Mouse (Mus musculus) CH12.LX (cell line): ENCODE measurements around the gene Cdc42ep5. TPM values are rescaled to one million over a fixed set of nuclear protein-coding genes. Genes with fewer than 3 reads are reported as not detected.

Experiments
- DNase-seq: peaks from one replicate; pipeline ENCODE4 v3.0.0-alpha.2; 2013; ENCODE audit errors: extremely low read depth
- H3K27ac ChIP-seq: 2 replicates; pipeline ENCODE4 v1.5.1; 2012; ENCODE audit warnings: low read depth, mild to moderate bottlenecking, control low read depth, moderate library complexity; ENCODE audit not compliant: insufficient read depth
- H3K27me3 ChIP-seq: replicated peaks from 2 replicates; pipeline ENCODE3; 2012; ENCODE audit warnings: inconsistent platforms
- H3K36me3 ChIP-seq, 2 experiments: replicated peaks in 1 of 2; 2 replicates each; pipeline versions ENCODE3 to v1.6.1; 2012; ENCODE audit warnings: inconsistent platforms in 1 of 2, low read length in 1 of 2, mild to moderate bottlenecking in 1 of 2, mixed read lengths in 1 of 2, moderate library complexity in 1 of 2; ENCODE audit not compliant: control insufficient read depth in 1 of 2, insufficient read depth in 1 of 2
- H3K4me1 ChIP-seq, 2 experiments: 2 replicates each; pipeline ENCODE4 v1.6.1; 2012; ENCODE audit warnings: inconsistent platforms in 1 of 2, moderate library complexity in 1 of 2; ENCODE audit not compliant: insufficient read depth in 2 of 2, control insufficient read depth in 1 of 2
- H3K4me2 ChIP-seq: 2 replicates; pipeline ENCODE4 v1.6.1; 2012; ENCODE audit warnings: low read depth, mild to moderate bottlenecking, control low read depth; ENCODE audit not compliant: poor library complexity, insufficient read depth, severe bottlenecking
- H3K4me3 ChIP-seq, 3 experiments: fragments of 150-350 bp in 1 of 3; sonication (generic) in 1 of 3; replicated peaks in 1 of 3; 2 replicates each; pipeline versions ENCODE3 to v1.5.1; 2011 to 2012; ENCODE audit warnings: low read depth in 2 of 3, low read length in 2 of 3, mild to moderate bottlenecking in 2 of 3, moderate library complexity in 2 of 3, control low read depth in 1 of 3, improper control_type of control experiment in 1 of 3, inconsistent platforms in 1 of 3, mixed read lengths in 1 of 3; ENCODE audit not compliant: poor library complexity in 1 of 3
- H3K79me2 ChIP-seq: replicated peaks from 2 replicates; pipeline ENCODE4 v1.6.1; 2012; ENCODE audit warnings: mild to moderate bottlenecking, moderate library complexity; ENCODE audit not compliant: control insufficient read depth, poor library complexity, insufficient read depth, severe bottlenecking; ENCODE audit errors: extremely low read depth
- H3K9ac ChIP-seq: 2 replicates; pipeline ENCODE4 v1.6.1; 2012; ENCODE audit warnings: low read depth, mild to moderate bottlenecking, control low read depth, moderate library complexity; ENCODE audit not compliant: insufficient read depth
- H3K9me3 ChIP-seq: replicated peaks from 2 replicates; pipeline ENCODE3; 2012; ENCODE audit warnings: low read length, inconsistent platforms, mixed read lengths
- BHLHE40 ChIP-seq: IDR thresholded peaks from 2 replicates; pipeline ENCODE4 v1.6.1; 2011; ENCODE audit warnings: mild to moderate bottlenecking, low read depth, low read length, improper control_type of control experiment
- CHD1 ChIP-seq: IDR thresholded peaks from 2 replicates; pipeline ENCODE4 v1.6.1; 2012; ENCODE audit warnings: low read depth, low read length, improper control_type of control experiment, inconsistent platforms
- CTCF ChIP-seq, 2 experiments: IDR thresholded peaks in 1 of 2; conservative IDR thresholded peaks in 1 of 2; 2 replicates each; pipeline ENCODE4 v1.5.1; 2011 to 2012; ENCODE audit warnings: low read depth in 2 of 2, low read length in 2 of 2, improper control_type of control experiment in 1 of 2, inconsistent platforms in 1 of 2, mild to moderate bottlenecking in 1 of 2, moderate library complexity in 1 of 2
- E2F4 ChIP-seq: IDR thresholded peaks from 2 replicates; pipeline ENCODE4 v1.6.1; 2011; ENCODE audit warnings: low read depth, low read length, improper control_type of control experiment; ENCODE audit not compliant: insufficient replicate concordance
- ELF1 ChIP-seq: IDR thresholded peaks from 2 replicates; pipeline ENCODE4 v1.6.1; 2014; ENCODE audit warnings: low read depth, mild to moderate bottlenecking, inconsistent platforms, low read length, improper control_type of control experiment
- EP300 ChIP-seq: IDR thresholded peaks from 2 replicates; pipeline ENCODE4 v1.6.1; 2011; ENCODE audit warnings: low read length, improper control_type of control experiment
- GABPA ChIP-seq: IDR thresholded peaks from 2 replicates; pipeline ENCODE4 v1.6.1; 2012; ENCODE audit warnings: low read depth, low read length, improper control_type of control experiment, inconsistent platforms; ENCODE audit not compliant: insufficient replicate concordance
- JUN ChIP-seq: IDR thresholded peaks from 2 replicates; pipeline ENCODE4 v1.6.1; 2011; ENCODE audit warnings: low read depth, mild to moderate bottlenecking, low read length, improper control_type of control experiment, moderate library complexity; ENCODE audit not compliant: insufficient read depth
- KAT2A ChIP-seq: IDR thresholded peaks from 2 replicates; pipeline ENCODE4 v1.6.1; 2012; ENCODE audit warnings: low read length, improper control_type of control experiment, inconsistent platforms; ENCODE audit not compliant: insufficient replicate concordance
- MAX ChIP-seq: IDR thresholded peaks from 2 replicates; pipeline ENCODE4 v1.6.1; 2011; ENCODE audit warnings: low read length, improper control_type of control experiment
- MXI1 ChIP-seq: IDR thresholded peaks from 2 replicates; pipeline ENCODE4 v1.6.1; 2011; ENCODE audit warnings: mild to moderate bottlenecking, low read depth, low read length, improper control_type of control experiment
- MYC ChIP-seq: IDR thresholded peaks from 2 replicates; pipeline ENCODE4 v1.6.1; 2011; ENCODE audit warnings: low read depth, mild to moderate bottlenecking, improper control_type of control experiment, low read length
- NELFE ChIP-seq: IDR thresholded peaks from 2 replicates; pipeline ENCODE4 v1.6.1; 2011; ENCODE audit warnings: low read depth, low read length, improper control_type of control experiment
- PAX5 ChIP-seq: IDR thresholded peaks from 2 replicates; pipeline ENCODE4 v1.6.1; 2012; ENCODE audit warnings: low read length, inconsistent platforms, mixed read lengths
- POLR2A ChIP-seq: IDR thresholded peaks from 2 replicates; pipeline ENCODE4 v1.6.1; 2011; ENCODE audit warnings: low read depth, mild to moderate bottlenecking, improper control_type of control experiment, low read length
- RCOR1 ChIP-seq: conservative IDR thresholded peaks from 2 replicates; pipeline ENCODE4 v1.6.1; 2012; ENCODE audit warnings: low read depth, mild to moderate bottlenecking, inconsistent platforms, low read length, improper control_type of control experiment
- TCF12 ChIP-seq: IDR thresholded peaks from 2 replicates; pipeline ENCODE4 v1.6.1; 2014; ENCODE audit warnings: low read depth, mild to moderate bottlenecking, inconsistent platforms, low read length, improper control_type of control experiment
- USF1 ChIP-seq: IDR thresholded peaks from 2 replicates; pipeline ENCODE4 v1.6.1; 2014; ENCODE audit warnings: low read depth, mild to moderate bottlenecking, inconsistent platforms, low read length, improper control_type of control experiment
- USF2 ChIP-seq: conservative IDR thresholded peaks from 2 replicates; pipeline ENCODE4 v1.6.1; 2011; ENCODE audit warnings: low read depth, low read length, improper control_type of control experiment
- dilution Hi-C: fragments of 300-500 bp; cut with MboI; formaldehyde crosslinking; loops from 2 replicates; pipeline ENCODE4 v1.14.3; 2020; ENCODE audit warnings: low sequenced_read_pairs; ENCODE audit not compliant: extremely low pct_unique_long_range_greater_than_20kb, extremely low pct_ligation_motif_present
- in situ Hi-C: fragments of 300-500 bp; cut with MboI; formaldehyde crosslinking; loops from 3 replicates; pipeline ENCODE4 v1.14.3; 2019; ENCODE audit warnings: low sequenced_read_pairs, low pct_ligation_motif_present, low pct_unique_long_range_greater_than_20kb, mixed read lengths
- polyA plus RNA-seq: library from polyadenylated mRNA; unstranded; fragments of >175 nt; gene quantifications from 2 replicates; pipeline ENCODE4 v1.2.1, GENCODE M21; 2012; ENCODE audit warnings: low read depth; ENCODE audit not compliant: insufficient read length
- total RNA-seq, 2 experiments: library from RNA; depleted of rRNA; stranded (reverse); fragments of 300-350 nt in 1 of 2; fragments of >200 nt in 1 of 2; gene quantifications; 2 replicates each; pipeline ENCODE4 v1.2.3; 2012 to 2014

The Cdc42ep5 gene
- total and polyA plus RNA-seq, 3 experiments, result 1.4 to 4.2 (median 2.1) TPM

DNA sequence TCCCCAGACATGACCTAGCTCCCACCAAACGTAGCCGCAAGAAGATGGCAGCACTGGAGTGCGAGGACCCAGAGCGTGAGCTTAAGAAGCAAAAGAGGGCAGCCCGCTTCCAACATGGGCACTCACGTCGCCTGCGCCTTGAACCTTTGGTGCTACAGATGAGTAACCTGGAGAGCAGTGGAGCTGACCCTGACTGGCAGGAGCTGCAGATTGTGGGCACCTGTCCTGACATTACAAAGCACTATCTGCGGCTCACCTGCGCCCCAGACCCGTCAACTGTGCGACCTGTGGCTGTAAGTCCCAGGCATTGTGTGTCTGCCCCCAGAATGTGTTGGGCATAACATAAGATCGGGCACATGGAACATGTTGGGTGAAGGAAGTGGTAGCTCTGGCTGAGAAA lies 20.6 kb downstream of the Cdc42ep5 start:
- Histone ChIP-seq H3K36me3 (peaks cover 87 to 95% of the 10 kb centered on the region in 2 experiments), H3K79me2 (peaks cover 8% of the 10 kb centered on the region)
- dilution Hi-C loops, result no loop called here

DNA sequence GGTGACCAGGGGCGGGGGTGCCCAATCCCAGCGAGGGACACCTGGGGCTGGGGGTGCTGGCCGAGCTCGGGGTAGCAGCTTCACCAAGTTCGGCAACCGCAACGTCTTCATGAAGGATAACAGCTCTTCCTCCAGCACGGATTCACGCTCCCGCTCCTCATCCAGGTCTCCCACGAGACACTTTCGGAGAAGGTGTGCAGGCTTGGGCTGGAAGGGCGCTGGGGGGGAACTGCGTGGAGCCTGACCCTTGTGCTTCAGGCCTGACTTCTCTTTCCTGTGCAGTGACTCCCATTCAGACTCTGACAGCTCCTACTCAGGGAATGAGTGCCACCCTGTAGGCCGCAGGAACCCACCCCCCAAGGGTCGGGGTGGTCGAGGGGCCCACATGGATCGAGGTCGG lies 21.2 kb downstream of the Cdc42ep5 start:
- no peak overlapping the region for H3K4me2 ChIP-seq
- no peak overlapping the region for H3K27ac ChIP-seq
- H3K27me3 ChIP-seq, result no peaks in the 10 kb centered on the region
- no peak for DNase-seq
- dilution Hi-C loops, result no loop called here
- H3K4me1 ChIP-seq, result peaks cover 17 to 55% of the 10 kb centered on the region in 2 experiments
- TF ChIP-seq CTCF (conservative IDR thresholded peaks at IDR 0.05 in 1 of 2, IDR thresholded peaks at IDR 0.05 in 1 of 2; ENCODE audit: low read depth in 2 of 2, low read length in 2 of 2) (no peak), GABPA (no peak), BHLHE40 (no peak), POLR2A (no peak), MAX (no peak)
- TF ChIP-seq, all 38 proteins: peak for 0
- Histone ChIP-seq H3K36me3 (peaks cover 91 to 100% of the 10 kb centered on the region in 2 experiments), H3K9ac (no peak overlapping the region), H3K79me2 (peaks cover 13% of the 10 kb centered on the region), H3K4me3 (no peak overlapping the region), H3K9me3 (no peaks in the 10 kb centered on the region)
- in situ Hi-C loops, result no loop called here

More for the DNA sequence above, 20.6 kb downstream of the Cdc42ep5 start:
- Histone ChIP-seq H3K9ac (no peak overlapping the region), H3K9me3 (no peaks in the 10 kb centered on the region), H3K4me1 (peaks cover 16 to 54% of the 10 kb centered on the region in 2 experiments)
- in situ Hi-C loops, result no loop called here
- TF ChIP-seq EP300, result no peak
- no peak for TF ChIP-seq PAX5
- TF ChIP-seq, all 38 proteins: peak for 0
- Histone ChIP-seq H3K4me2 (no peak overlapping the region), H3K4me3 (no peak overlapping the region), H3K27me3 (no peaks in the 10 kb centered on the region), H3K27ac (no peak overlapping the region)
- no peak for DNase-seq

DNA sequence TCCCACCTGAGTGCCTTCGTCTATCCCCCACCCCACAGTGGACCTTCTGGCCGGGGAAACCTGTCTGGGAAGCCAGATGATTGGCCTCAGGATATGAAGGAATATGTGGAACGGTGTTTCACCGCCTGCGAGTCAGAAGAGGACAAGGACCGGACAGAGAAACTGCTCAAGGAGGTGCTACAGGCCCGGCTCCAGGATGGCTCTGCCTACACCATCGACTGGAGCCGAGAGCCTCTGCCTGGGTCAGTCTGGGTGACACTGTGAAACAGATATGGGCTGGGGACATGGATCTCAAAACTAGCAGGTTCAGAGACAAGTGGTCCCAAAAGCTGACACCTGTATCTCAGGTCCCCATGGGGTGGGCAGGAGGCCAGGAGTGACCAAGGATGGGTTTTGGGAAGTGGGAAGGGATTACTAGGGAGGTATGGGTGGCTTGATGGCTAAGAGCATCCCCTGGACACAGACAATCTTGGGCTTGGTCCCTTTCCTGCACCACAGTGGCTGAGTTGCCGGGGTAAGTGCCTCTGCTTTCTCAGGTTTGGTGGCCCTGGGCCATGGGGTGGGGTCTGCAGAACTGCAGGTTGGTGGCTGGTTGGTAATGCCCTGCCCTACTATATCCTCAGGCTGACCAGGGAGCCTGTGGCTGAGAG lies 21.7 kb downstream of the Cdc42ep5 start:
- dilution Hi-C loops (no loop called here), in situ Hi-C loops (no loop called here)
- no peak for DNase-seq
- Histone ChIP-seq H3K9ac (no peak overlapping the region), H3K79me2 (peaks cover 19% of the 10 kb centered on the region), H3K27me3 (no peaks in the 10 kb centered on the region), H3K4me1 (peaks cover 16 to 55% of the 10 kb centered on the region in 2 experiments), H3K27ac (no peak overlapping the region), H3K9me3 (no peaks in the 10 kb centered on the region), H3K4me3 (no peak overlapping the region), H3K36me3 (peaks cover 87 to 100% of the 10 kb centered on the region in 2 experiments), H3K4me2 (no peak overlapping the region)
- no peak for TF ChIP-seq CHD1
- TF ChIP-seq ELF1, result no peak
- no peak for TF ChIP-seq MYC
- TF ChIP-seq USF2, result no peak
- no peak for TF ChIP-seq MXI1
- no peak for TF ChIP-seq NELFE
- no peak for TF ChIP-seq TCF12
- TF ChIP-seq JUN, result no peak
- TF ChIP-seq RCOR1, result no peak
- no peak for TF ChIP-seq KAT2A
- no peak for TF ChIP-seq E2F4
- TF ChIP-seq USF1, result no peak
- no peak for TF ChIP-seq BHLHE40
